Mouse (Mus musculus): Measurements from ENCODE around the gene Nrip1. TPM values are rescaled to one million over a fixed set of nuclear protein-coding genes. Genes with fewer than 3 reads are reported as not detected.

The Nrip1 gene
- total and polyA plus RNA-seq, 3 experiments = 10.4 to 91.1 (median 25.0) TPM

DNA sequence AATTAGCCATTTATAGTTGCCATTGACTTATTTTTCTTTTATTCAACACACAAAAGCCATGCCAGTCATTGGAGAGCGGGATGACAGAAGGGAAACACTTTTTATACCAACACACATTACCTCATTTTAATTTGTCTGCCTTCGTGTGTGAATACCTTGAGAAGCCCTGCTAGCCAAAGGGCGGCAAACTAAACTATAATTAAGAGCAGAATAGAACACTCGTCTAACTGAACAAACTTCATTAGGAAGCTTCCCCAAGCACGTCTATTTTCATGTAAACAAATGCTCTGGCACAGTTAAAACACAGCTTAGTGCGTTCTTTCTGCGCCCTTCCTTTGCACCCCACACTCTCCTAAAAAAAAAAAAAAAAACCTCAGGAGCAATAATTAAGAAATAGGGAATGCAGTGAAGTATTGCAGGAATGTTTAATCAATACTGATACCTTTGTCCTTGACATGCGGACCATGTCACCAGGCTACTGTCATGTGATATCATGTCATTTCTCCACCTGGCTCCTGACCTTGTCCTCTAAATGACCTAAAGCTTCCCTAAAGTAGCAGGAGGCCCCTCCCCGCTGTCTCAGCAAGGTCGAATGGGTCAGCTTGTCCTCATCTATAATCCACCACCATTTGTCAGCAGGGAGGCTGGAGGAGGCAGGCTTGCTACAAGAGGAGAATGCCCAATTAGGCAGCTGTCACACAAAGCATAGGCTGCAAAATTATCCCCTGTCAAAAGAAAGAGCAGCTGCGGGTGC lies 54.1 kb downstream of the Nrip1 start:
- DNase-seq (ENCODE audit: low spot score) (no peak), ATAC-seq (ENCODE audit: extremely low read depth, insufficient number of reproducible peaks, low FRiP score, poor library complexity, severe bottlenecking) (no peak)
- Histone ChIP-seq H3K27me3 (ENCODE audit: insufficient read depth, low read length) (no peaks in the 10 kb centered on the region), H3K9me3 (replicated peaks) (no peaks in the 10 kb centered on the region), H3K4me3 (ENCODE audit: low read depth, low read length) (no peak overlapping the region), H3K36me3 (replicated peaks) (peaks cover 31% of the 10 kb centered on the region), H3K4me1 (ENCODE audit: insufficient read depth, low read depth, low read length) (peaks cover 89% of the 10 kb centered on the region)
- no peak for TF ChIP-seq POLR2AphosphoS5 (IDR thresholded peaks at IDR 0.05; ENCODE audit: insufficient replicate concordance, low read depth, low read length)

DNA sequence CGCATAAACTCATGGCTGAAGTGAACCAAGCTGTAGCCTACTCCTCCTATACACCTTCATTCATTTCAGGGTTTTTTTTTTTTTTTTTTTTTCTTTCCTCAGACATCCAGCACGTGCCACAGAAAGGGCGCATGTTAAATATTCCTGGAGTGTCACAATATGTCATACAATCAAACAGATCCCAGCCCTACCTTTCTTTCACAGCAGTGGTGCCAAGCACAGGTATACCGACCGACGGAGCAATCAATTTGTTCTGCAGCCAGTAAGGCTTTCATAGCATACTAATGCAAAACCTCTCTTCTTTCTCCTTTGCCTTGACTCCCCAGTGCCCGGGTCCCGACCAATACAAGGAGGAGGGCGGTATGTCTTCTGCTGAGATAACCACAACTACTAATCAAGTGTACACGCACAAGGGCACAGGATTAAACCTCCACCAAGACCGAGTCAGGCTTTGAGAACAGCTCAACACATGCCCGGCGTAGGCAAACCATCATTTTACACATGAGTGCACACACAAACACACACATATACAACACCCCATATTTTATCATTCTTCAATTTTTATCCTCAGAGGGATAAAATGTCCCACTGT lies 55.2 kb downstream of the Nrip1 start:
- no peaks in the 10 kb centered on the region for H3K27me3 ChIP-seq (ENCODE audit: insufficient read depth, low read length)
- peaks cover 30% of the 10 kb centered on the region for H3K36me3 ChIP-seq (replicated peaks)
- ATAC-seq (ENCODE audit: extremely low read depth, insufficient number of reproducible peaks, low FRiP score, poor library complexity, severe bottlenecking) (no peak), DNase-seq (ENCODE audit: low spot score) (no peak)
- no peaks in the 10 kb centered on the region for H3K9me3 ChIP-seq (replicated peaks)
- H3K4me1 ChIP-seq (ENCODE audit: insufficient read depth, low read depth, low read length) = peaks cover 87% of the 10 kb centered on the region
- TF ChIP-seq CTCF (IDR thresholded peaks at IDR 0.05; ENCODE audit: low read depth, low read length) = no peak
- no peak for TF ChIP-seq GATA1 (IDR thresholded peaks at IDR 0.05; ENCODE audit: borderline replicate concordance, low read length)
- no peak for TF ChIP-seq TAL1 (conservative IDR thresholded peaks at IDR 0.05; ENCODE audit: low read depth, low read length)
- no peak for TF ChIP-seq GATA2 (IDR thresholded peaks at IDR 0.05; ENCODE audit: borderline replicate concordance, low read depth, low read length)
- TF ChIP-seq POLR2AphosphoS5 (IDR thresholded peaks at IDR 0.05; ENCODE audit: insufficient replicate concordance, low read depth, low read length) = no peak
- H3K4me3 ChIP-seq (ENCODE audit: low read depth, low read length) = no peak overlapping the region; the same call in 1 of the 2 replicates

DNA sequence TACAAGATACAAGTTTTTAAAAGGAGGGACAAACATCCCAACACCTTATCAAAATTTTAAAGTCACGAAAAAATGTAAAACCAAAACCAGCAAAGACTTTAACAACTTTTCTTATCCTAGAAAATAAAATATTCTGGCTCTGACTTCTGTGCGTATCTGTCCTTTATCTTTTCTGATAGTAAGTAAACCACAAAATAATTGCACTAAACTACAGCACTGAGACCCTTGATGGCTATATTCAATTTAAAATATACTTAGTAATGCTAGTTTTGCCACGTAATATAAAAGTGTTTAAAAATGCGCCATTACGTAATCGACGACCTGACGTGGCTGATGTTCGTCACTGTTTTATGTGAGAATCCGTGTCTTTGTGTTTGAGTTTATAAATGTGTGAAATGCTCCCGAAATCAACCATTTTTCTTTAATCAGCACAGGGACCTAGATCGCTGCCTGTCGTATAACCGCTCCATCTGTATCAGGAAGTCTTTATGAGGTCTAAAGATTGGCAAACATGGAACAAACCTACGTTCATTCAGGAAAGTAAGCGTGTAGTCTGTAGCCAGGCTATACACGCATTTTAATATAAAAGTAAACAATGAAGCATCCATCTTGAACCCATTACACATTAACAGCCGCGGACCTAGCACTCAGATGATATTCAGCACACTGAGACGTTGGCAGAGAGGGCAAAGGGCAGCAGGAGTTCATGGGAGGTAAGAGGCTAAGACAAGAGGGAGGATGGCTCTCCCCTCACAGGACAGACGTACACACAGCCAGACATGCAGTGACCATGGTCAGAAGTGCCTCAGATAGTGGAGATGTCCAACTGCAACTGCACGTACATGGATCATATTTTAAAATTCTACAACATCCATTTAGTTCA lies 56.4 kb downstream of the Nrip1 start:
- peaks cover 30% of the 10 kb centered on the region for H3K36me3 ChIP-seq (replicated peaks)
- no peaks in the 10 kb centered on the region for H3K27me3 ChIP-seq (ENCODE audit: insufficient read depth, low read length)
- TF ChIP-seq TAL1 (conservative IDR thresholded peaks at IDR 0.05; ENCODE audit: low read depth, low read length) (no peak), CTCF (IDR thresholded peaks at IDR 0.05; ENCODE audit: low read depth, low read length) (no peak), GATA2 (IDR thresholded peaks at IDR 0.05; ENCODE audit: borderline replicate concordance, low read depth, low read length) (no peak), GATA1 (IDR thresholded peaks at IDR 0.05; ENCODE audit: borderline replicate concordance, low read length) (no peak), POLR2AphosphoS5 (IDR thresholded peaks at IDR 0.05; ENCODE audit: insufficient replicate concordance, low read depth, low read length) (no peak)
- peaks cover 84% of the 10 kb centered on the region for H3K4me1 ChIP-seq (ENCODE audit: insufficient read depth, low read depth, low read length)
- ATAC-seq (ENCODE audit: extremely low read depth, insufficient number of reproducible peaks, low FRiP score, poor library complexity, severe bottlenecking) (no peak), DNase-seq (ENCODE audit: low spot score) (no peak)
- H3K4me3 ChIP-seq (ENCODE audit: low read depth, low read length) = no peak overlapping the region
- no peaks in the 10 kb centered on the region for H3K9me3 ChIP-seq (replicated peaks)

- no peaks in the 10 kb centered on the region for H3K9me3 ChIP-seq (replicated peaks)
- peaks cover 27% of the 10 kb centered on the region for H3K36me3 ChIP-seq (replicated peaks)
- no peak overlapping the region for H3K4me3 ChIP-seq (ENCODE audit: low read depth, low read length)
- H3K27me3 ChIP-seq (ENCODE audit: insufficient read depth, low read length) = no peaks in the 10 kb centered on the region
- TF ChIP-seq POLR2AphosphoS5 (IDR thresholded peaks at IDR 0.05; ENCODE audit: insufficient replicate concordance, low read depth, low read length) (no peak), GATA1 (IDR thresholded peaks at IDR 0.05; ENCODE audit: borderline replicate concordance, low read length) (no peak), TAL1 (conservative IDR thresholded peaks at IDR 0.05; ENCODE audit: low read depth, low read length) (no peak), CTCF (IDR thresholded peaks at IDR 0.05; ENCODE audit: low read depth, low read length) (no peak)
- peaks cover 82% of the 10 kb centered on the region for H3K4me1 ChIP-seq (ENCODE audit: insufficient read depth, low read depth, low read length)
- no peak for DNase-seq (ENCODE audit: low spot score)
- ATAC-seq (ENCODE audit: extremely low read depth, insufficient number of reproducible peaks, low FRiP score, poor library complexity, severe bottlenecking) = no peak
Measured at GRCm38 (mm10) chr16:76315642-76316041, 58.0 kb downstream of the Nrip1 start.

DNA sequence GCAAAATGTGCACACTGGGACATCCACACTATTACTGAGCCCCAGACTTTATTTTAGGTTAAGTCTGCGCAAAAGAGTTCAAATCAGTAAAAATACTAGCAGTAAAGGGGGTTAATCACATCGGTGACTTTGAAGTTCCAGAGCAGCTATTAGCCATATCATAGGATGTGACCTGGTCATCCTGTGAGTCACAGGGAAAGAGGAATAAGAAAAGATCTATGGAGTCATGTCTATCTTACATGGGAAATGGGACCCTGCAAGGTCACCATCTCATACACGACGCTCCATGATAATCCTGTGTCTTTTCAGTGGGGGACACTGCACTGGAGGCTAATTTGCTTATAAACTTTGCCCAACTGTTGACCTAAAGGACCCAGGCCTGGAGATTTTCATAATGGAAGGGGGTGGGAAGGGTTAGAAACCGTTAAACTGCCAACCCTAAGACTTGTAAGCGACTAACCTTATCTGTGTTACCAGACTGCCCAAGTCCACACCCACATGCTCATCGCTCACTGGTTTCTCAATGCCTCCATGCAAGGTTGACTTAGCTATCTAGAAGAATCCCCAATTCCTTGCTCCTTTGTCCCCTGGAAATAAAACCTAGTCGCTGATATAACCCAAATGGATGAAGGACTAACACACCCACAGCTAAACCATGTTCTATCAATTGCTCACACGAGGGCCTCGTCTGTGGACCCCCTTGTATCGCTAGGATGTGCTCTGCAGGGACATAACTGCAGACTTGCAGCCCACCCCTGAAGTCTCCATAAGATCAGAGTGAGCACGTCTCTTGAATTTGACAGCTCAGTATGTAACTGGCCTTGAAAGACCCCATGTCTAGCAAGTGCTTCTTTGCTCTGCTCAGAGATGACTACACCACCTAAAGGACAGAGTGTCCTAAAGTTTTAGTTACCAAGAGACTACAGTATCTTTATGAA lies 59.3 kb downstream of the Nrip1 start:
- H3K27me3 ChIP-seq (ENCODE audit: insufficient read depth, low read length) = no peaks in the 10 kb centered on the region
- H3K9me3 ChIP-seq (replicated peaks) = no peaks in the 10 kb centered on the region
- H3K4me1 ChIP-seq (ENCODE audit: insufficient read depth, low read depth, low read length) = peaks cover 76% of the 10 kb centered on the region
- ATAC-seq (ENCODE audit: extremely low read depth, insufficient number of reproducible peaks, low FRiP score, poor library complexity, severe bottlenecking) (peak; percentile 91), DNase-seq (ENCODE audit: low spot score) (peak; percentile 38)
- TF ChIP-seq GATA2 (IDR thresholded peaks at IDR 0.05; ENCODE audit: borderline replicate concordance, low read depth, low read length) = no peak
- TF ChIP-seq TAL1 (conservative IDR thresholded peaks at IDR 0.05; ENCODE audit: low read depth, low read length) = peak; percentile 83
- no peak for TF ChIP-seq CTCF (IDR thresholded peaks at IDR 0.05; ENCODE audit: low read depth, low read length)
- H3K4me3 ChIP-seq (ENCODE audit: low read depth, low read length) = no peak overlapping the region; the same call in 1 of the 2 replicates
- peaks cover 32% of the 10 kb centered on the region for H3K36me3 ChIP-seq (replicated peaks)
